Mouse (Mus musculus): ENCODE results near the gene Rnf13. TPM values are rescaled to one million over a fixed set of nuclear protein-coding genes. Genes with fewer than 3 reads are reported as not detected.
"Not testable (repeated sequence)": the region's sequence is repeated elsewhere in the genome, so short reads cannot be mapped to it uniquely, and the experiment has no call there.

The Rnf13 gene
- polyA plus RNA-seq, 1 experiment = 313 TPM

GRCm38 (mm10) chr3:57748576-57749267 lies 12.9 kb downstream of the Rnf13 start:
- H3K4me3 ChIP-seq (ENCODE audit: insufficient read depth, low read length) = no peak overlapping the region
- H3K27ac ChIP-seq (ENCODE audit: insufficient read depth, low read depth, low read length) = no peak overlapping the region
- TF ChIP-seq POLR2A (IDR thresholded peaks at IDR 0.05; ENCODE audit: borderline replicate concordance, low read depth, low read length) = no peak
- no peak for TF ChIP-seq CTCF (IDR thresholded peaks at IDR 0.05; ENCODE audit: low read depth, low read length)
- peaks cover 6% of the 10 kb centered on the region; the same call in 1 of the 2 replicates for H3K4me1 ChIP-seq (ENCODE audit: control insufficient read depth, insufficient read depth, low read length)

- H3K4me3 ChIP-seq (ENCODE audit: insufficient read depth, low read length) = no peak overlapping the region
- H3K27ac ChIP-seq (ENCODE audit: insufficient read depth, low read depth, low read length) = no peak overlapping the region
- H3K4me1 ChIP-seq (ENCODE audit: control insufficient read depth, insufficient read depth, low read length) = no peaks in the 10 kb centered on the region
- no peak for TF ChIP-seq CTCF (IDR thresholded peaks at IDR 0.05; ENCODE audit: low read depth, low read length)
- TF ChIP-seq POLR2A (IDR thresholded peaks at IDR 0.05; ENCODE audit: borderline replicate concordance, low read depth, low read length) = no peak
Measured at GRCm38 (mm10) chr3:57776915-57777314, 41.1 kb downstream of the Rnf13 start.

GRCm38 (mm10) chr3:57788472-57788871 lies 52.6 kb downstream of the Rnf13 start:
- no peak for TF ChIP-seq CTCF (IDR thresholded peaks at IDR 0.05; ENCODE audit: low read depth, low read length)
- TF ChIP-seq POLR2A (IDR thresholded peaks at IDR 0.05; ENCODE audit: borderline replicate concordance, low read depth, low read length) = no peak
- Histone ChIP-seq H3K4me1 (ENCODE audit: control insufficient read depth, insufficient read depth, low read length) (no peaks in the 10 kb centered on the region), H3K4me3 (ENCODE audit: insufficient read depth, low read length) (no peak overlapping the region), H3K27ac (ENCODE audit: insufficient read depth, low read depth, low read length) (no peak overlapping the region)

GRCm38 (mm10) chr3:57789005-57789962 lies 53.4 kb downstream of the Rnf13 start:
- H3K4me3 ChIP-seq (ENCODE audit: insufficient read depth, low read length) = no peak overlapping the region
- no peaks in the 10 kb centered on the region for H3K4me1 ChIP-seq (ENCODE audit: control insufficient read depth, insufficient read depth, low read length)
- no peak overlapping the region for H3K27ac ChIP-seq (ENCODE audit: insufficient read depth, low read depth, low read length)
- TF ChIP-seq CTCF (IDR thresholded peaks at IDR 0.05; ENCODE audit: low read depth, low read length) = no peak
- no peak for TF ChIP-seq POLR2A (IDR thresholded peaks at IDR 0.05; ENCODE audit: borderline replicate concordance, low read depth, low read length)

GRCm38 (mm10) chr3:57791104-57791503 lies 55.2 kb downstream of the Rnf13 start:
- no peak overlapping the region for H3K27ac ChIP-seq (ENCODE audit: insufficient read depth, low read depth, low read length)
- TF ChIP-seq CTCF (IDR thresholded peaks at IDR 0.05; ENCODE audit: low read depth, low read length) = no peak
- no peaks in the 10 kb centered on the region for H3K4me1 ChIP-seq (ENCODE audit: control insufficient read depth, insufficient read depth, low read length)
- H3K4me3 ChIP-seq (ENCODE audit: insufficient read depth, low read length) = no peak overlapping the region

GRCm38 (mm10) chr3:57795071-57795470 lies 59.2 kb downstream of the Rnf13 start:
- not testable (repeated sequence) for H3K4me3 ChIP-seq (ENCODE audit: insufficient read depth, low read length); H3K27ac ChIP-seq (ENCODE audit: insufficient read depth, low read depth, low read length)

GRCm38 (mm10) chr3:57815447-57815846 lies 79.6 kb downstream of the Rnf13 start:
- no peak overlapping the region for H3K4me3 ChIP-seq (ENCODE audit: insufficient read depth, low read length)
- no peak overlapping the region for H3K27ac ChIP-seq (ENCODE audit: insufficient read depth, low read depth, low read length)
- no peaks in the 10 kb centered on the region; the same call in 1 of the 2 replicates for H3K4me1 ChIP-seq (ENCODE audit: control insufficient read depth, insufficient read depth, low read length)
- no peak for TF ChIP-seq POLR2A (IDR thresholded peaks at IDR 0.05; ENCODE audit: borderline replicate concordance, low read depth, low read length)
- TF ChIP-seq CTCF (IDR thresholded peaks at IDR 0.05; ENCODE audit: low read depth, low read length) = no peak

More at GRCm38 (mm10) chr3:57795071-57795470, 59.2 kb downstream of the Rnf13 start:
- H3K4me1 ChIP-seq (ENCODE audit: control insufficient read depth, insufficient read depth, low read length) = not testable (repeated sequence)

GRCm38 (mm10) chr3:57825866-57826265 lies 90.0 kb downstream of the Rnf13 start:
- H3K27ac ChIP-seq (ENCODE audit: insufficient read depth, low read depth, low read length) = no peak overlapping the region
- H3K4me3 ChIP-seq (ENCODE audit: insufficient read depth, low read length) = no peak overlapping the region
- no peaks in the 10 kb centered on the region for H3K4me1 ChIP-seq (ENCODE audit: control insufficient read depth, insufficient read depth, low read length)
- TF ChIP-seq POLR2A (IDR thresholded peaks at IDR 0.05; ENCODE audit: borderline replicate concordance, low read depth, low read length) (no peak), CTCF (IDR thresholded peaks at IDR 0.05; ENCODE audit: low read depth, low read length) (no peak)

GRCm38 (mm10) chr3:57833585-57833984 lies 97.7 kb downstream of the Rnf13 start:
- TF ChIP-seq POLR2A (IDR thresholded peaks at IDR 0.05; ENCODE audit: borderline replicate concordance, low read depth, low read length) (no peak), CTCF (IDR thresholded peaks at IDR 0.05; ENCODE audit: low read depth, low read length) (no peak)
- no peaks in the 10 kb centered on the region for H3K4me1 ChIP-seq (ENCODE audit: control insufficient read depth, insufficient read depth, low read length)
- no peak overlapping the region for H3K27ac ChIP-seq (ENCODE audit: insufficient read depth, low read depth, low read length)
- H3K4me3 ChIP-seq (ENCODE audit: insufficient read depth, low read length) = no peak overlapping the region

- Histone ChIP-seq H3K4me1 (ENCODE audit: control insufficient read depth, insufficient read depth, low read length) (no peaks in the 10 kb centered on the region), H3K27ac (ENCODE audit: insufficient read depth, low read depth, low read length) (no peak overlapping the region), H3K4me3 (ENCODE audit: insufficient read depth, low read length) (no peak overlapping the region)
- TF ChIP-seq POLR2A (IDR thresholded peaks at IDR 0.05; ENCODE audit: borderline replicate concordance, low read depth, low read length) (no peak), CTCF (IDR thresholded peaks at IDR 0.05; ENCODE audit: low read depth, low read length) (no peak)
Measured at GRCm38 (mm10) chr3:57836911-57837310, 101.0 kb downstream of the Rnf13 start.

Data from bone marrow macrophage, adult 2 months (primary cell).